Mouse (Mus musculus) urinary bladder, adult 2 months (tissue): ENCODE measurements around the gene Serf2. TPM values are rescaled to one million over a fixed set of nuclear protein-coding genes. Genes with fewer than 3 reads are reported as not detected.

Experiments used
- DNase-seq: peaks from one replicate; pipeline ENCODE4 v3.0.0; 2022; ENCODE audit warnings: low spot score
- polyA plus RNA-seq: library from polyadenylated mRNA; depleted of rRNA; stranded (reverse); fragments of >200 nt; gene quantifications from 2 replicates; pipeline ENCODE4 v1.2.3, GENCODE M21; 2012; rRNA removed

The Serf2 gene
- polyA plus RNA-seq, 1 experiment = 503 TPM

- DNase-seq = peak; percentile 65
These were observed 57.2 kb downstream of the Serf2 start, which contains the start of the genes Mfap1a and Wdr76 for GRCm38 (mm10) chr2:121505942-121506882. Gene Mfap1a, minus strand, starts transcription at chr2:121506665. Gene Wdr76, plus strand, starts transcription at chr2:121506723.

- no peak for DNase-seq
These were observed 58.4 kb downstream of the Serf2 start for GRCm38 (mm10) chr2:121507173-121507950.

Other genes starting within 250 kb of the Serf2 start
- 41.6 and 41.7 TPM in 2 replicates for gene Trp53bp1, start 177.8 kb upstream of the Serf2 start, polyA plus RNA-seq
- 7.5 and 15.9 TPM in 2 replicates for gene Map1a, start 159.6 kb upstream of the Serf2 start, polyA plus RNA-seq
- gene Ppip5k1, start 93.8 kb upstream of the Serf2 start, polyA plus RNA-seq = 25.3 and 27.1 TPM in 2 replicates
- 64.1 and 65.3 TPM in 2 replicates for gene Ckmt1, start 91.5 kb upstream of the Serf2 start, polyA plus RNA-seq
- 0.10 and 0.14 TPM in 2 replicates for gene Strc, start 62.0 kb upstream of the Serf2 start, polyA plus RNA-seq
- gene Pdia3, start 35.4 kb upstream of the Serf2 start, polyA plus RNA-seq = 173 and 200 TPM in 2 replicates
- gene Catsper2, start 35.4 kb upstream of the Serf2 start, polyA plus RNA-seq = 2.2 and 2.7 TPM in 2 replicates
- gene Ell3, start 4.9 kb upstream of the Serf2 start, polyA plus RNA-seq = 1.1 and 1.3 TPM in 2 replicates
- 22.9 and 28.2 TPM in 2 replicates for gene Hypk, start 4.1 kb downstream of the Serf2 start, polyA plus RNA-seq
- gene Serinc4, start 7.6 kb downstream of the Serf2 start, polyA plus RNA-seq = 0.52 and 0.59 TPM in 2 replicates
- 23.0 and 28.6 TPM in 2 replicates for gene Mfap1b, start 24.9 kb downstream of the Serf2 start, polyA plus RNA-seq
- 14.4 and 21.3 TPM in 2 replicates for gene Mfap1a, start 57.5 kb downstream of the Serf2 start, polyA plus RNA-seq
- gene Wdr76, start 57.5 kb downstream of the Serf2 start, polyA plus RNA-seq = 3.7 and 4.1 TPM in 2 replicates